Mouse (Mus musculus) brain, embryonic 14.5 days (tissue): ENCODE data around the gene Commd1.

Source experiments
- CTCF ChIP-seq: fragments of 200-500 bp; IDR thresholded peaks from 2 replicates; pipeline ENCODE4 v1.5.1; 2012; ENCODE audit warnings: inconsistent platforms, mild to moderate bottlenecking, moderate library complexity, borderline replicate concordance; ENCODE audit not compliant: insufficient read depth, insufficient read length; ENCODE audit errors: extremely low read depth
- POLR2A ChIP-seq: fragments of 200-500 bp; IDR thresholded peaks from 2 replicates; pipeline ENCODE4 v1.6.1; 2012; ENCODE audit warnings: mild to moderate bottlenecking, inconsistent platforms, borderline replicate concordance; ENCODE audit not compliant: poor library complexity, insufficient read depth, insufficient read length, severe bottlenecking; ENCODE audit errors: extremely low read depth

GRCm38 (mm10) chr11:23024169-23024568 lies 42.0 kb upstream of the Commd1 start:
- no peak for TF ChIP-seq CTCF
- no peak for TF ChIP-seq POLR2A
